Comparison of ENCODE assay signal across 14 mouse cellular contexts in genomic region chr2:51316452-51316851, GRCm38 (mm10).
DNase-seq lines count a peak whose midpoint lies in the region; ATAC-seq and TF ChIP-seq lines count a peak whose summit lies in the region.
"Had no signal": no experiment of that assay in that cellular context is flagged by ENCODE, and none has a peak within 500 bp of the region (broad histone marks: within the 10 kb centered on the region; RNA-seq: fewer than 3 reads in every experiment).

No protein-coding gene starts in this region.

- no peak overlapping the region for H3K4me2 ChIP-seq in liver, embryonic 12.5 days
- H3K4me2 ChIP-seq: lung, embryonic 15.5 days; midbrain, embryonic 11.5 days; neural tube, embryonic 13.5 days had no signal

- no peaks in the 10 kb centered on the region for H3K27me3 ChIP-seq in liver, adult 2 months (ENCODE audit: control insufficient read depth, insufficient read depth, low read length)
- H3K27me3 ChIP-seq in liver, embryonic 12.5 days (replicated peaks) = no peaks in the 10 kb centered on the region
- H3K27me3 ChIP-seq: lung, embryonic 15.5 days; neural tube, embryonic 13.5 days had no signal

- DNase-seq in liver, adult 2 months (ENCODE audit: extremely low read depth, low read depth, low spot score) = no peak
- peak; percentile 9 to 13 for DNase-seq in B cell, adult 2 months
- DNase-seq in MEL-GATA-1-ER (ENCODE audit: extremely low read depth, low read depth) = peak; percentile 2
- peak; percentile 13 for DNase-seq in induced T-regulatory cell, adult 2 months (ENCODE audit: low read depth)
- DNase-seq in layer of hippocampus, adult 18-20 months (ENCODE audit: low spot score in 2 of 2) = no peak
- DNase-seq: cerebellum, adult 9-10 months; heart, postnatal 10 days; right cerebral cortex, postnatal 14 days had no signal

- H3K9me3 ChIP-seq in liver, embryonic 12.5 days (replicated peaks) = no peaks in the 10 kb centered on the region
- H3K9me3 ChIP-seq: lung, embryonic 15.5 days had no signal

- no peak overlapping the region for H3K9ac ChIP-seq in liver, adult 2 months (ENCODE audit: low read depth, low read length)
- H3K9ac ChIP-seq in liver, embryonic 12.5 days = no peak overlapping the region
- H3K9ac ChIP-seq: lung, embryonic 15.5 days; neural tube, embryonic 13.5 days had no signal

- ATAC-seq in liver, embryonic 12.5 days = no peak
- ATAC-seq in erythroid progenitor cell, adult 5-6 weeks (replicated peaks; ENCODE audit: low FRiP score, poor library complexity, severe bottlenecking) = no peak
- ATAC-seq: inflammation-experienced regulatory T-cells, adult 6 months had no signal

- no peak overlapping the region for H3K4me3 ChIP-seq in liver, adult 2 months (ENCODE audit: insufficient read depth, low read depth, low read length)
- H3K4me3 ChIP-seq in liver, embryonic 12.5 days = no peak overlapping the region
- H3K4me3 ChIP-seq: lung, embryonic 15.5 days; neural tube, embryonic 13.5 days had no signal

- no peak overlapping the region for H3K27ac ChIP-seq in liver, adult 2 months (replicated peaks; ENCODE audit: insufficient read depth, low read depth, low read length)
- H3K27ac ChIP-seq in liver, embryonic 12.5 days = no peak overlapping the region
- H3K27ac ChIP-seq: lung, embryonic 15.5 days; neural tube, embryonic 13.5 days had no signal

- no peak for TF ChIP-seq POLR2A in liver, adult 2 months (IDR thresholded peaks at IDR 0.05; ENCODE audit: extremely low read depth, insufficient read depth, low read length)

- H3K4me1 ChIP-seq in liver, adult 2 months (ENCODE audit: control insufficient read depth, insufficient read depth, low read length) = no peaks in the 10 kb centered on the region
- no peaks in the 10 kb centered on the region for H3K4me1 ChIP-seq in liver, embryonic 12.5 days
- H3K4me1 ChIP-seq: lung, embryonic 15.5 days had no signal

- no peaks in the 10 kb centered on the region for H3K36me3 ChIP-seq in liver, adult 2 months (ENCODE audit: control insufficient read depth, insufficient read depth, low read length)
- no peaks in the 10 kb centered on the region for H3K36me3 ChIP-seq in liver, embryonic 12.5 days
- H3K36me3 ChIP-seq: lung, embryonic 15.5 days; neural tube, embryonic 13.5 days had no signal

- TF ChIP-seq CTCF in liver, adult 2 months (IDR thresholded peaks at IDR 0.05; ENCODE audit: low read depth, low read length) = 0 out of 2 replicates have a peak, but pooled peaks have one; percentile 6

- H3K79me2 ChIP-seq in liver, adult 2 months (ENCODE audit: control insufficient read depth, insufficient read depth, low read length) = no peaks in the 10 kb centered on the region

- 88% methylated on average over 8 of the region's 8 CpGs for WGBS in liver, adult 2 months
- 66% methylated on average over 8 of the region's 8 CpGs for WGBS in liver, embryonic 12.5 days (ENCODE audit: insufficient replicate concordance)

Comparison
In these comparisons a context has a peak if more than half of its experiments do, and no peak if none do; other contexts are left out.
1. DNase-seq: peak in B cell, adult 2 months (2 of 2), MEL-GATA-1-ER (single experiment) and induced T-regulatory cell, adult 2 months (single experiment); none in liver, adult 2 months (single experiment) and layer of hippocampus, adult 18-20 months (0 of 2).